Mouse (Mus musculus): ENCODE measurements around the gene Atxn7l1.

Atxn7l1 gene

GRCm38 (mm10) chr12:33225978-33226377, 78.5 kb downstream of the Atxn7l1 start:
- no peak for DNase-seq (ENCODE audit: inconsistent ontology term)

GRCm38 (mm10) chr12:33226596-33226995, 79.1 kb downstream of the Atxn7l1 start:
- no peak for DNase-seq (ENCODE audit: inconsistent ontology term)

- no peak for DNase-seq (ENCODE audit: inconsistent ontology term)
These were observed 87.8 kb downstream of the Atxn7l1 start for GRCm38 (mm10) chr12:33235314-33235713.

- peak; percentile 87 for DNase-seq (ENCODE audit: inconsistent ontology term)
These were observed 88.4 kb downstream of the Atxn7l1 start for GRCm38 (mm10) chr12:33235771-33236323.

- no peak for DNase-seq (ENCODE audit: inconsistent ontology term)
These were observed 89.0 kb downstream of the Atxn7l1 start for GRCm38 (mm10) chr12:33236344-33237049.

GRCm38 (mm10) chr12:33237108-33237507, 89.6 kb downstream of the Atxn7l1 start:
- DNase-seq (ENCODE audit: inconsistent ontology term) = no peak

- no peak for DNase-seq (ENCODE audit: inconsistent ontology term)
These were observed 95.2 kb downstream of the Atxn7l1 start for GRCm38 (mm10) chr12:33242679-33243078.

GRCm38 (mm10) chr12:33244132-33244875, 96.8 kb downstream of the Atxn7l1 start:
- DNase-seq (ENCODE audit: inconsistent ontology term) = no peak

- peak; percentile 79 for DNase-seq (ENCODE audit: inconsistent ontology term)
These were observed 98.0 kb downstream of the Atxn7l1 start for GRCm38 (mm10) chr12:33245455-33245854.

GRCm38 (mm10) chr12:33246878-33247277, 99.4 kb downstream of the Atxn7l1 start:
- no peak for DNase-seq (ENCODE audit: inconsistent ontology term)

GRCm38 (mm10) chr12:33250197-33250596, 102.7 kb downstream of the Atxn7l1 start:
- no peak for DNase-seq (ENCODE audit: inconsistent ontology term)

- DNase-seq (ENCODE audit: inconsistent ontology term) = no peak
These were observed 103.9 kb downstream of the Atxn7l1 start for GRCm38 (mm10) chr12:33251399-33251798.

GRCm38 (mm10) chr12:33252621-33253020, 105.1 kb downstream of the Atxn7l1 start:
- DNase-seq (ENCODE audit: inconsistent ontology term) = no peak

GRCm38 (mm10) chr12:33253206-33253605, 105.7 kb downstream of the Atxn7l1 start:
- DNase-seq (ENCODE audit: inconsistent ontology term) = no peak

- no peak for DNase-seq (ENCODE audit: inconsistent ontology term)
These were observed 107.8 kb downstream of the Atxn7l1 start for GRCm38 (mm10) chr12:33255256-33255655.

- DNase-seq (ENCODE audit: inconsistent ontology term) = no peak
These were observed 108.9 kb downstream of the Atxn7l1 start for GRCm38 (mm10) chr12:33256426-33256825.

- DNase-seq (ENCODE audit: inconsistent ontology term) = no peak
These were observed 111.6 kb downstream of the Atxn7l1 start for GRCm38 (mm10) chr12:33258995-33259529.

- DNase-seq (ENCODE audit: inconsistent ontology term) = no peak
These were observed 113.1 kb downstream of the Atxn7l1 start for GRCm38 (mm10) chr12:33260575-33260974.

- no peak for DNase-seq (ENCODE audit: inconsistent ontology term)
These were observed 118.4 kb downstream of the Atxn7l1 start for GRCm38 (mm10) chr12:33265877-33266276.

GRCm38 (mm10) chr12:33267965-33268364, 120.5 kb downstream of the Atxn7l1 start:
- no peak for DNase-seq (ENCODE audit: inconsistent ontology term)

GRCm38 (mm10) chr12:33269743-33270142, 122.2 kb downstream of the Atxn7l1 start:
- DNase-seq (ENCODE audit: inconsistent ontology term) = no peak

- peak; percentile 64 for DNase-seq (ENCODE audit: inconsistent ontology term)
These were observed 124.4 kb downstream of the Atxn7l1 start for GRCm38 (mm10) chr12:33271865-33272264.

- no peak for DNase-seq (ENCODE audit: inconsistent ontology term)
These were observed 124.9 kb downstream of the Atxn7l1 start for GRCm38 (mm10) chr12:33272441-33272840.

Measured in Muller cell, postnatal 12 days (primary cell).